Mouse (Mus musculus) midbrain, embryonic 10.5 days (tissue): ENCODE measurements around the gene Cacna1c. TPM values are rescaled to one million over a fixed set of nuclear protein-coding genes. Genes with fewer than 3 reads are reported as not detected.

Experiments
- DNase-seq: peaks from one replicate; pipeline ENCODE4 v3.0.0-alpha.2; 2017; ENCODE audit warnings: low spot score
- H3K27ac ChIP-seq: fragments of 300-500 bp; sonication (generic); replicated peaks from 2 replicates; pipeline ENCODE4 v1.5.1; 2016; ENCODE audit warnings: mild to moderate bottlenecking
- H3K27me3 ChIP-seq: fragments of 300-500 bp; sonication (generic); 2 replicates; pipeline ENCODE4 v1.6.1; 2016; ENCODE audit warnings: low read depth, mild to moderate bottlenecking; ENCODE audit not compliant: poor library complexity, severe bottlenecking
- H3K36me3 ChIP-seq: fragments of 300-500 bp; sonication (generic); 2 replicates; pipeline ENCODE4 v1.6.1; 2016; ENCODE audit warnings: mild to moderate bottlenecking, moderate library complexity
- H3K4me1 ChIP-seq: fragments of 300-500 bp; sonication (generic); 2 replicates; pipeline ENCODE4 v1.6.1; 2016
- H3K4me3 ChIP-seq: fragments of 300-500 bp; sonication (generic); 2 replicates; pipeline ENCODE4 v1.5.1; 2016; ENCODE audit warnings: mild to moderate bottlenecking, moderate library complexity
- H3K9me3 ChIP-seq: fragments of 300-500 bp; sonication (generic); replicated peaks from 2 replicates; pipeline ENCODE4 v1.6.1; 2016; ENCODE audit warnings: mild to moderate bottlenecking
- WGBS: fragments of 180-500 bp; shearing (Covaris S2); methylation state at CpG from one replicate; pipeline ENCODE4 v1.1.7; 2016; 5-methylcytosine and 5-hydroxymethylcytosine counted together
- polyA plus RNA-seq: library from polyadenylated mRNA; unstranded; fragments of >200 nt; fragmentation: Nextera tagmentation; extraction: Ambion mirVana; gene quantifications from 2 replicates; pipeline ENCODE4 v1.2.1, GENCODE M21; 2016

Cacna1c gene
- polyA plus RNA-seq, 1 experiment from 2014 or later, result 1.5 TPM

GRCm38 (mm10) chr6:118674781-118675180, 521.4 kb downstream of the Cacna1c start:
- no peaks in the 10 kb centered on the region for H3K36me3 ChIP-seq
- WGBS, result 77% methylated on average over 4 of the region's 4 CpGs
- H3K4me3 ChIP-seq, result no peak overlapping the region
- H3K9me3 ChIP-seq, result no peaks in the 10 kb centered on the region
- H3K4me1 ChIP-seq, result no peaks in the 10 kb centered on the region
- H3K27ac ChIP-seq, result no peak overlapping the region
- no peaks in the 10 kb centered on the region for H3K27me3 ChIP-seq
- no peak for DNase-seq

GRCm38 (mm10) chr6:118673974-118674695, 522.1 kb downstream of the Cacna1c start:
- H3K4me1 ChIP-seq, result 0 out of 2 replicates have a peak, but pooled peaks cover 3% of the 10 kb centered on the region
- DNase-seq, result no peak

DNA sequence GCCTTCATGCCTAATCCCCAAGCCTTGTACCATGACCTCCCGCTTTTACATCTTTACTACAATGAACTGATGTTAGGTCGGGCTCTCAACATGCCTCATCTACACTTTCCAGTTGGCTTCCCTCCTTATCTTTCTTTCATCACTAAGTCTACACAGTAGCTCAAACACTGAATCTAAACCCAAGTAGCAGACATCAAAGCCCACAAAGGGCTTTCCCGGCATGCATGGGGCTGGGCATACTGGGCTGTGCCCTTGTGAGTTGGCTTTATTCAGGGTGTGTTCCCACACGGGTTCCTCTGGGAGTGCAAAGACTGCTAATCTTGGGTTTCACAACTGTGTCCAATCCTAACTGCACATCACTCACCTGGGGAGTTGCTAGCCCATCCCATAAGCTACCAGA, 542.9 kb downstream of the Cacna1c start:
- no peaks in the 10 kb centered on the region for H3K36me3 ChIP-seq
- H3K4me3 ChIP-seq, result no peak overlapping the region
- 82% methylated on average over 4 of the region's 4 CpGs for WGBS
- H3K4me1 ChIP-seq, result no peaks in the 10 kb centered on the region
- no peak for DNase-seq
- no peaks in the 10 kb centered on the region for H3K27me3 ChIP-seq
- no peak overlapping the region for H3K27ac ChIP-seq
- H3K9me3 ChIP-seq, result no peaks in the 10 kb centered on the region

More at GRCm38 (mm10) chr6:118673974-118674695, 522.1 kb downstream of the Cacna1c start:
- 78% methylated on average over 12 of the region's 12 CpGs for WGBS
- H3K9me3 ChIP-seq, result no peaks in the 10 kb centered on the region
- H3K27ac ChIP-seq, result no peak overlapping the region
- H3K4me3 ChIP-seq, result no peak overlapping the region
- H3K27me3 ChIP-seq, result no peaks in the 10 kb centered on the region
- H3K36me3 ChIP-seq, result no peaks in the 10 kb centered on the region

DNA sequence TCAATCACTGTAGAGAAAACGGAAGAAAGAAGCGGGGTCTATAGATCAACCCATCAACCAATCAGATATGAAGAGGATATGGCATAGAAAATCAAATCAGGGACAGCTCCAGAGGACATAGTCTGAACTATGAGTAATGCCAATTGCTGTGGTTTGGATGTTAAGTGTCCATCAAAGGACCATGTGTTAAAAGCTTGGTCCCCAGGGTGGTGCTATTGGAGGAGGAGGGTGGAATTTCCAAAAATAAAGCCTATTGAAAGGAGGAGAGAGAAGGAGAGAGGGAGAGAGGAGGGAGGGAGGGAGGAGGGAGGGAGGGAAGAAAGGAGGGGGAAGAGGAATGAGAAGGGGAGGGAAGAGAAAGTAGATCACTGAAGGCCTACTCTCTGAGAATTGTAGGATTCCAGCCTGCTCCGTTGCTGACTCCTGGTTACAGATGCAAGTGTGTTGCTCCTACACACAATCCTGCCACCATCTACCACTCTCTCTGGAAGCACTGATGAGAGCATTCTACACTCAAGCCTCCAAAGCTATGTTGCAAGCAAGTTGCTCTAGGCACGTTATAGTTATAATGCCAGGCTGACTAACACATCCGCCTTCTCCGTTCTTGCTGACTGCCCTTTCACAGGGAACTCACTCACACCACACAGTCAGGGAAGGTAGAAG, 547.0 kb downstream of the Cacna1c start:
- Histone ChIP-seq H3K4me3 (no peak overlapping the region), H3K4me1 (no peaks in the 10 kb centered on the region), H3K27me3 (no peaks in the 10 kb centered on the region), H3K9me3 (no peaks in the 10 kb centered on the region), H3K36me3 (no peaks in the 10 kb centered on the region), H3K27ac (no peak overlapping the region)
- WGBS, result 93% methylated on average over 6 of the region's 6 CpGs
- no peak for DNase-seq

DNA sequence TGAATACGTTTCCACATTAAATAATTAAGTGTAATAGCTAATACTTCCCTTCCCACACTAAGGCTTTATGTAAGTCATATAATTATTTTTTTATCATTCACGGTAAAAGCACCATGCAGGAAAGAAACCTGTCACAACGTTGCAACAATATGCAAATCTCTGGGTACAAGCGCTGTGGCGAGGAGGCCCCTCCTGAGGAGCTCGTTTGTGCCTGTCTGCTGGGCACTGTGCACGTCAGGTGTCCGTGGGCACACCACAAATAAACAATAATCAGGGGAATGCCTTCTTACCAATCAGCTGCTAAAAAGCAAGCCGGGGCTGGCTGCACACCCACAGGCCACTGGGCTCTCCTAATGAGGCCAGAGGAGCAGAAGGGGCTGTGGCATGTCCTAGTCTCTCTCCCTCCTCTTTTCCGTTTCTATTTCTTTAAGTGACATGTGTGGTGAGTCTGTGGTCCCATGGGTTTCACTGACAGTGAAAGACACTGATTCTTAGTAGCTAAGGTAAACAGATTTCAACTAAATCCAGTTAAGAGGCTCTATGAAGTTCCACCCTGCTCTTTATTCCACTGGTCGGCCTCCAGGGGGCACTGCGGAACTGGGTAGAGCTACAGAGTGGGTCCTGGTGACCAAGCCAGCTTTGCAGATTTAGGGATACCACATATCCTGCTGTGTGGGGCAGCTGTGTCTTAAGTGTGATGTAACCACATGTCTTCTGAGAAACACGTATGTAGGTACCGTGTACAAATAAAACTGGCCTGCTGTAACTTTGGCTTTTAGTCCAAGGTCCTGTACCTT, 549.8 kb downstream of the Cacna1c start:
- no peak overlapping the region for H3K4me3 ChIP-seq
- DNase-seq, result peak; percentile 73
- no peak overlapping the region for H3K27ac ChIP-seq
- H3K4me1 ChIP-seq, result no peaks in the 10 kb centered on the region
- H3K27me3 ChIP-seq, result no peaks in the 10 kb centered on the region
- no peaks in the 10 kb centered on the region for H3K36me3 ChIP-seq
- H3K9me3 ChIP-seq, result no peaks in the 10 kb centered on the region
- 56% methylated on average over 14 of the region's 14 CpGs for WGBS

DNA sequence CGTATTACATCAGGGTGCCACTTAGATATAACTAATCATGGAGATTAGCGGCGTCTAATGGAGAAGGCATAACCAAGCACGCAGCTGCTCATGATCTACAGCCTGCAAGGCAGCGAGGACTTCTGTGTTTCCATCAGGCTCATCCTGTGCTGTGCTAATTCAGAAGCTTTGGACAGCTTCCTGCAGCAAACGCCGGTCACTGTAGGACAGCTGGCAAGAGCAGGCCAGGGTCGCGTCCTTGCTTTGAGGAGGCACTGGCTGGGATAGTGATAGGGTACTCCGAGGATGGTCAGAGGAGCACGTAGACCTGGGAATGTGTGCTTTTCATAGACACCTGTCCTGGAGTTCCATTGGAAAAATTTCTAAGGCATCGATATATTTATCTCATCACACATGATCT, 551.4 kb downstream of the Cacna1c start:
- no peaks in the 10 kb centered on the region for H3K36me3 ChIP-seq
- DNase-seq, result no peak
- H3K9me3 ChIP-seq, result no peaks in the 10 kb centered on the region
- no peaks in the 10 kb centered on the region for H3K27me3 ChIP-seq
- no peaks in the 10 kb centered on the region for H3K4me1 ChIP-seq
- WGBS, result 90% methylated on average over 12 of the region's 12 CpGs
- H3K4me3 ChIP-seq, result no peak overlapping the region
- no peak overlapping the region for H3K27ac ChIP-seq

- H3K9me3 ChIP-seq, result no peaks in the 10 kb centered on the region
- H3K36me3 ChIP-seq, result no peaks in the 10 kb centered on the region
- DNase-seq, result no peak
- WGBS, result 89% methylated on average over 2 of the region's 2 CpGs
- H3K4me1 ChIP-seq, result peaks cover 9% of the 10 kb centered on the region
- no peaks in the 10 kb centered on the region for H3K27me3 ChIP-seq
- H3K27ac ChIP-seq, result no peak overlapping the region
- H3K4me3 ChIP-seq, result no peak overlapping the region
These were observed 552.7 kb downstream of the Cacna1c start for GRCm38 (mm10) chr6:118643541-118643940.

DNA sequence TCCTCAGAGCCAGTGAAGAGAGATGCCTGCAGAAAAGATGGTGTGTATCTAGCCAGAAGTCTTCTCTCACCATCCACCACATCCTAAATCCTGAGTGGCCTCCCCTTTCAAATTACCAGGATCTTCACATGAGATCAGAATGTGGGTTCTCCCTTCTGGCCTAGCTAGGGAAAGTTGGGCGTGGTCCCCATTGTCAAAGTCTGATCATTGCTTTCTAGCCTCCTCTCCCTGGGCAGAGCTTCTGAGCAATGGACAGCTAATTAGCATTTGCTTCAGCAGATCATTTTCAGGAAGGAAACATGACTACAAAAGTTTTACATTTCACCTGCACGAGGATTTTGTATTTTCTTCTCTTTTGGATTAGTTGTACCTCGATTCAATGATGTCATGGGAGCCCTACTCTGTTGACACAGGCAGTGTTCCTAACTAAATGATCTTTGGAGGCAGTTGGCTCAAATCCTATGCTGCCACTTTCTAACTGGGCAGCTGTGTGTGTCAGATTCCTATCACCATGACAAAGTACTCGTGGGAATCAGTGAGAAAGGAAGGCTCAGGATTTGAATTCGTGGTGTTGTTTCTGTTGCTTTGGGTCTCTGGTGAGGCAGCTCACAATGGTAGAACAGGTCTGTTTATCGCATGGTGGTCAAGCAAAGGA, 554.4 kb downstream of the Cacna1c start:
- Histone ChIP-seq H3K36me3 (peaks cover 4% of the 10 kb centered on the region), H3K27me3 (no peaks in the 10 kb centered on the region), H3K4me1 (peaks cover 9% of the 10 kb centered on the region), H3K27ac (no peak overlapping the region), H3K4me3 (no peak overlapping the region), H3K9me3 (peaks cover 5% of the 10 kb centered on the region)
- DNase-seq, result no peak
- WGBS, result 80% methylated on average over 6 of the region's 6 CpGs

DNA sequence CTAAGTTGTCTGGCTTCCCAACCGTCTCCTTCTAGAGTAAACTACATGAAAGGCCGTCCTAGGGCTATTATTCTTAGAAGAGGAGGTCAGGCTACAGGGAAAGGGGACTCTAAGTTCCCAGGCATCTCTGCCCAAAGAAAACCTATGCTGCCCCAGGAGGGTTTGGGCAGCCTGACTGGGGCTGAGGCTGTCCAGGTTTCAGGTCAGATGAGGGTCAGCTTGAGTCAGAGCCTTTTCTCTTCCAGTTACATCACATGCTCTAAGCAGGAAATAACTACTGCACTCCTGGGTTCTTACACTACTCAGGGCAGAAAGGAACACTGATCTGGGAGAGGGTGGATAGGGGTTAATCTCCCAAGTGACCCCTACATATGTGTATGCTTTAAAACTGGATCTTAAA, 556.4 kb downstream of the Cacna1c start:
- Histone ChIP-seq H3K4me3 (no peak overlapping the region), H3K9me3 (peaks cover 9% of the 10 kb centered on the region), H3K36me3 (peaks cover 6% of the 10 kb centered on the region), H3K27ac (no peak overlapping the region; the same call in 1 of the 2 replicates), H3K4me1 (peaks cover 9% of the 10 kb centered on the region), H3K27me3 (no peaks in the 10 kb centered on the region)
- DNase-seq, result no peak
- WGBS, result 39% methylated on average over 2 of the region's 2 CpGs

GRCm38 (mm10) chr6:118638911-118639310, 557.3 kb downstream of the Cacna1c start:
- Histone ChIP-seq H3K36me3 (peaks cover 6% of the 10 kb centered on the region), H3K4me3 (no peak overlapping the region), H3K4me1 (peaks cover 9% of the 10 kb centered on the region), H3K27me3 (no peaks in the 10 kb centered on the region), H3K27ac (no peak overlapping the region; the same call in 1 of the 2 replicates), H3K9me3 (peaks cover 9% of the 10 kb centered on the region)
- 80% methylated on average over 2 of the region's 2 CpGs for WGBS
- DNase-seq, result no peak

DNA sequence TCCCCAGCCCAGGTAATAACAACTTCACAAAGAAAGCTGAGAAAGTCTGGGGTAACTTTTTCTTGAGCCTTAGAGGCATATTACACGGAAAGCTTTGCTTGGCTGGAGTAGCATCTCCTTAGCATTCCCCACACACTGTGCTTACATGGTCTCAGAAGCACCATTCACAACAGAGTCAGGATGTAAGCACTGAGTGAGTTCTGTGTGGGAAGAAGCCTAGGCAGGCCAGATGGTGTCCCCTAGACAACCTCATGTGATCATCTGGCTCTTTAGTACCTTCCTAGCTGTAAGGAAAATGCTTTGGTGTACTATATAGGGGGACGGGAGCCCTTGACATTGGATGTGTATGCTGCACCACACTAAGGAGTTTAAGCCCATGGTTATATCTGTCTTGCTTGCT, 563.7 kb downstream of the Cacna1c start:
- WGBS, result 83% methylated on average over 2 of the region's 2 CpGs
- Histone ChIP-seq H3K9me3 (peaks cover 9% of the 10 kb centered on the region), H3K27ac (no peak overlapping the region), H3K27me3 (no peaks in the 10 kb centered on the region), H3K4me3 (no peak overlapping the region), H3K36me3 (peaks cover 6% of the 10 kb centered on the region), H3K4me1 (no peaks in the 10 kb centered on the region)
- DNase-seq, result no peak

GRCm38 (mm10) chr6:118630006-118630405, 566.2 kb downstream of the Cacna1c start:
- DNase-seq, result no peak
- Histone ChIP-seq H3K4me3 (no peak overlapping the region), H3K36me3 (no peaks in the 10 kb centered on the region), H3K4me1 (no peaks in the 10 kb centered on the region), H3K27ac (no peak overlapping the region), H3K9me3 (no peaks in the 10 kb centered on the region), H3K27me3 (no peaks in the 10 kb centered on the region)
- 81% methylated on average over 4 of the region's 4 CpGs for WGBS
